29 mouse cellular contexts compared by ENCODE assay signal in the genomic region with DNA sequence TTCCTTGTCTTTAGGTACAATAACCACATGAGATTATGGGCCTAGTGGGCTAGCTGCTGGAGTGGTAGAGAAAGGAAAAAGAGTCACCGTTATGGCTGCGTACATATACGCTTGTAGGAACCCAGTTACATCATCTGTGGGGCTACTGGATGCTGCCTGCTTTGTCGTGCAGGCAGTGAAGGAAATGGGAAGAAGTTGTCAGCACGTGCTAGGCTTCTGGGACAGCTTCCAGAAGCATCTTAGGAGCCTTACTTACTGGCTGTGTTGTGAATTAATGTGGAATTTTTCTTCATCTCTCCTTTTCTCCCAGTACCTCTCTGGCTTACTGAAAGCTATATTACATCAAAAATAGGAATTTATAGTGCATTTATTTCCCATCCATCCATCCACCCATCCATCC.
"Had no signal": no experiment of that assay in that cellular context is flagged by ENCODE, and none has a peak within 500 bp of the region (broad histone marks: within the 10 kb centered on the region; RNA-seq: fewer than 3 reads in every experiment).

No protein-coding gene starts in this region.

- ATAC-seq: forebrain, embryonic 13.5 days; forebrain, embryonic 14.5 days; forebrain, embryonic 15.5 days; forebrain, embryonic 16.5 days had no signal

- H3K4me3 ChIP-seq: embryonic facial prominence, embryonic 10.5 days; embryonic facial prominence, embryonic 12.5 days; embryonic facial prominence, embryonic 13.5 days; embryonic facial prominence, embryonic 15.5 days; erythroblast, embryonic 14.5 days; forebrain, embryonic 10.5 days; forebrain, embryonic 12.5 days; forebrain, embryonic 13.5 days; forebrain, embryonic 15.5 days; gastrocnemius, adult 2 months; heart, adult 2 months had no signal

- H3K4me1 ChIP-seq: embryonic facial prominence, embryonic 10.5 days; embryonic facial prominence, embryonic 12.5 days; embryonic facial prominence, embryonic 13.5 days; embryonic facial prominence, embryonic 15.5 days; forebrain, embryonic 10.5 days; forebrain, embryonic 12.5 days; forebrain, embryonic 13.5 days had no signal

- DNase-seq: cerebellum, adult 18-20 months; cerebellum, adult 2 months; cerebellum, adult 8-10 months; cerebellum, adult 9-10 months; cerebellum, adult 9-11 months; cerebellum, postnatal 10 days; cerebellum, postnatal 14 days; cerebellum, postnatal 25 days; cerebellum, postnatal 36 days; embryo, embryonic 11 days; gastrocnemius, adult 2 months; gastrocnemius, postnatal 10 days; gastrocnemius, postnatal 14 days; gastrocnemius, postnatal 25 days; gastrocnemius, postnatal 36 days; heart, adult 11 months; heart, adult 18-20 months; heart, adult 2 months had no signal

- H3K27ac ChIP-seq: embryonic facial prominence, embryonic 10.5 days; embryonic facial prominence, embryonic 12.5 days; embryonic facial prominence, embryonic 13.5 days; embryonic facial prominence, embryonic 15.5 days; forebrain, embryonic 10.5 days; forebrain, embryonic 12.5 days; forebrain, embryonic 13.5 days; forebrain, embryonic 15.5 days; gastrocnemius, adult 2 months; heart, adult 2 months had no signal

- H3K9ac ChIP-seq: embryonic facial prominence, embryonic 12.5 days; embryonic facial prominence, embryonic 13.5 days; embryonic facial prominence, embryonic 15.5 days; forebrain, embryonic 12.5 days; forebrain, embryonic 13.5 days; forebrain, embryonic 15.5 days had no signal

- H3K27me3 ChIP-seq: embryonic facial prominence, embryonic 12.5 days; embryonic facial prominence, embryonic 13.5 days; embryonic facial prominence, embryonic 15.5 days; forebrain, embryonic 13.5 days; forebrain, embryonic 15.5 days had no signal

- H3K4me2 ChIP-seq: embryonic facial prominence, embryonic 12.5 days; embryonic facial prominence, embryonic 13.5 days; embryonic facial prominence, embryonic 15.5 days; forebrain, embryonic 12.5 days; forebrain, embryonic 13.5 days; forebrain, embryonic 15.5 days had no signal

- H3K9me3 ChIP-seq: embryonic facial prominence, embryonic 10.5 days; embryonic facial prominence, embryonic 12.5 days; embryonic facial prominence, embryonic 13.5 days; embryonic facial prominence, embryonic 15.5 days; forebrain, embryonic 10.5 days; forebrain, embryonic 12.5 days; forebrain, embryonic 13.5 days; forebrain, embryonic 15.5 days had no signal

- H3K36me3 ChIP-seq: embryonic facial prominence, embryonic 10.5 days; embryonic facial prominence, embryonic 12.5 days; embryonic facial prominence, embryonic 13.5 days; embryonic facial prominence, embryonic 15.5 days; forebrain, embryonic 10.5 days; forebrain, embryonic 12.5 days; forebrain, embryonic 15.5 days had no signal
